Mouse (Mus musculus): ENCODE results near the gene Crtac1. TPM values are rescaled to one million over a fixed set of nuclear protein-coding genes. Genes with fewer than 3 reads are reported as not detected.

Crtac1 gene
- total RNA-seq (2021) = 0.37 and 1.1 TPM in 2 replicates
- long read RNA-seq, experiment 1, partial matches to known transcripts = 0 of 4 reads
- long read RNA-seq, experiment 1, other reads (novel, unspliced or antisense) = 0 of 4 reads
- long read RNA-seq, experiment 2, partial matches to known transcripts = 0 of 4 reads
- long read RNA-seq, experiment 2, other reads (novel, unspliced or antisense) = 2 of 4 reads

GRCm38 (mm10) chr19:42431485-42432190, at the start of gene Crtac1:
Gene Crtac1, minus strand, starts transcription at chr19:42431783.
- peak; percentile 56 for DNase-seq

- no peak for DNase-seq
Measured at GRCm38 (mm10) chr19:42478303-42478702, 46.7 kb upstream of the Crtac1 start.

GRCm38 (mm10) chr19:42477769-42478168, 46.2 kb upstream of the Crtac1 start:
- DNase-seq = no peak

- peak; percentile 23 for DNase-seq
Measured at GRCm38 (mm10) chr19:42472831-42473230, 41.2 kb upstream of the Crtac1 start.

- DNase-seq = no peak
Measured at GRCm38 (mm10) chr19:42471571-42471970, 40.0 kb upstream of the Crtac1 start.

GRCm38 (mm10) chr19:42461851-42462250, 30.3 kb upstream of the Crtac1 start:
- DNase-seq = no peak

- DNase-seq = no peak
Measured at GRCm38 (mm10) chr19:42461353-42461752, 29.8 kb upstream of the Crtac1 start.

- no peak for DNase-seq
Measured at GRCm38 (mm10) chr19:42459512-42459911, 27.9 kb upstream of the Crtac1 start.

- DNase-seq = no peak
Measured at GRCm38 (mm10) chr19:42454481-42455236, 23.1 kb upstream of the Crtac1 start.

- DNase-seq = no peak
Measured at GRCm38 (mm10) chr19:42454006-42454405, 22.4 kb upstream of the Crtac1 start.

GRCm38 (mm10) chr19:42452539-42452938, 21.0 kb upstream of the Crtac1 start:
- DNase-seq = no peak

GRCm38 (mm10) chr19:42448539-42448938, 17.0 kb upstream of the Crtac1 start:
- DNase-seq = no peak

- DNase-seq = peak; percentile 41
Measured at GRCm38 (mm10) chr19:42443887-42444409, 12.4 kb upstream of the Crtac1 start.

- no peak for DNase-seq
Measured at GRCm38 (mm10) chr19:42443266-42443665, 11.7 kb upstream of the Crtac1 start.

GRCm38 (mm10) chr19:42442246-42443197, 10.9 kb upstream of the Crtac1 start:
- no peak for DNase-seq

GRCm38 (mm10) chr19:42440089-42440488, 8.5 kb upstream of the Crtac1 start:
- DNase-seq = no peak

- DNase-seq = no peak
Measured at GRCm38 (mm10) chr19:42439353-42439752, 7.8 kb upstream of the Crtac1 start.

GRCm38 (mm10) chr19:42435621-42436020, 4.0 kb upstream of the Crtac1 start:
- no peak for DNase-seq

GRCm38 (mm10) chr19:42432761-42433160, 1.2 kb upstream of the Crtac1 start:
- DNase-seq = no peak

GRCm38 (mm10) chr19:42432191-42432590, 608 bp upstream of the Crtac1 start:
- DNase-seq = peak; percentile 59

- no peak for DNase-seq
Measured at GRCm38 (mm10) chr19:42430981-42431380, 602 bp downstream of the Crtac1 start.

GRCm38 (mm10) chr19:42429410-42429809, 2.2 kb downstream of the Crtac1 start:
- peak; percentile 66 for DNase-seq
